Mouse (Mus musculus) forebrain, postnatal 0 days (tissue): Measurements from ENCODE around the gene Galnt10. TPM values are rescaled to one million over a fixed set of nuclear protein-coding genes. Genes with fewer than 3 reads are reported as not detected.

Source experiments
- ATAC-seq: fragments of 200-750 bp; cut with Nextera tagmentation; 2 replicates; pipeline ENCODE4 v1.8.0; 2017; ENCODE audit warnings: mild to moderate bottlenecking, moderate library complexity
- DNase-seq: peaks from one replicate; pipeline ENCODE4 v3.0.0-alpha.2; 2015
- H3K27ac ChIP-seq: fragments of 300-500 bp; sonication (generic); 2 replicates; pipeline ENCODE4 v1.5.1; 2014; ENCODE audit warnings: low read depth, mild to moderate bottlenecking, antibody characterized with exemption, low read length, moderate library complexity, mixed read lengths
- H3K27me3 ChIP-seq: fragments of 300-500 bp; sonication (generic); 2 replicates; pipeline ENCODE4 v1.6.1; 2014; ENCODE audit warnings: mild to moderate bottlenecking, low read length, mixed read lengths; ENCODE audit not compliant: insufficient read depth
- H3K36me3 ChIP-seq: fragments of 300-500 bp; sonication (generic); 2 replicates; pipeline ENCODE4 v1.6.1; 2014; ENCODE audit warnings: mild to moderate bottlenecking, moderate library complexity; ENCODE audit not compliant: insufficient read depth
- H3K4me1 ChIP-seq: fragments of 300-500 bp; sonication (generic); 2 replicates; pipeline ENCODE4 v1.6.1; 2014; ENCODE audit warnings: antibody characterized with exemption; ENCODE audit not compliant: insufficient read depth
- H3K4me2 ChIP-seq: fragments of 300-500 bp; sonication (generic); 2 replicates; pipeline ENCODE4 v1.6.1; 2014; ENCODE audit warnings: low read depth, mild to moderate bottlenecking, moderate library complexity
- H3K4me3 ChIP-seq: fragments of 300-500 bp; sonication (generic); 2 replicates; pipeline ENCODE4 v1.5.1; 2014; ENCODE audit warnings: low read depth, low read length, mixed read lengths
- H3K9ac ChIP-seq: fragments of 300-500 bp; sonication (generic); 2 replicates; pipeline ENCODE4 v1.6.1; 2014; ENCODE audit warnings: mild to moderate bottlenecking
- H3K9me3 ChIP-seq: fragments of 300-500 bp; sonication (generic); 2 replicates; pipeline ENCODE4 v1.6.1; 2016; ENCODE audit warnings: low read length
- CTCF ChIP-seq: sonication (generic); IDR thresholded peaks from 2 replicates; pipeline ENCODE4 v1.5.1; 2016; ENCODE audit warnings: antibody characterized with exemption, control low read depth, low read depth
- WGBS: fragments of 180-500 bp; shearing (Covaris S2); extraction: QIAGEN DNeasy Blood & Tissue Kit; methylation state at CpG from one replicate; pipeline ENCODE4 v1.1.7; 2014; 5-methylcytosine and 5-hydroxymethylcytosine counted together
- polyA plus RNA-seq: library from polyadenylated mRNA; unstranded; fragments of >200 nt; fragmentation: Nextera tagmentation; extraction: Ambion mirVana; gene quantifications from 2 replicates; pipeline ENCODE4 v1.2.1, GENCODE M21; 2015
- total RNA-seq: library from RNA; depleted of rRNA; stranded (reverse); fragments of >200 nt; gene quantifications from 2 replicates; pipeline ENCODE4 v1.2.3, GENCODE M21; 2014; rRNA removed

The Galnt10 gene
- total and polyA plus RNA-seq, 2 experiments from 2014 or later, result 9.5 to 20.7 TPM

GRCm38 (mm10) chr11:57836401-57836800 is 191.2 kb downstream of the Galnt10 start:
- WGBS, result 4% methylated on average over 9 of the region's 9 CpGs
- H3K4me2 ChIP-seq, result no peak overlapping the region
- H3K4me3 ChIP-seq, result no peak overlapping the region
- H3K36me3 ChIP-seq, result no peaks in the 10 kb centered on the region
- H3K27me3 ChIP-seq, result peaks cover 81% of the 10 kb centered on the region
- H3K9me3 ChIP-seq, result no peaks in the 10 kb centered on the region
- no peak overlapping the region for H3K27ac ChIP-seq
- ATAC-seq (no peak), DNase-seq (no peak)
- TF ChIP-seq CTCF, result no peak
- H3K4me1 ChIP-seq, result no peaks in the 10 kb centered on the region
- H3K9ac ChIP-seq, result no peak overlapping the region

Other genes with a start within 250 kb of the Galnt10 start
- 43.6 and 43.7 TPM in 2 replicates for gene Fam114a2, start 126.8 kb upstream of the Galnt10 start, total RNA-seq
- 51.0 and 61.0 TPM in 2 replicates for gene Fam114a2, start 126.8 kb upstream of the Galnt10 start, polyA plus RNA-seq
- gene Mfap3, start 126.8 kb upstream of the Galnt10 start, total RNA-seq, result 40.7 and 49.9 TPM in 2 replicates
- 33.2 and 52.9 TPM in 2 replicates for gene Mfap3, start 126.8 kb upstream of the Galnt10 start, polyA plus RNA-seq
- 26.6 and 35.4 TPM in 2 replicates for gene Sap30l, start 156.2 kb downstream of the Galnt10 start, total RNA-seq
- 11.4 and 15.3 TPM in 2 replicates for gene Sap30l, start 156.2 kb downstream of the Galnt10 start, polyA plus RNA-seq
- gene Hand1, start 187.4 kb downstream of the Galnt10 start, total RNA-seq, result not detected in 2 replicates
- gene Hand1, start 187.4 kb downstream of the Galnt10 start, polyA plus RNA-seq, result not detected in 2 replicates